Mouse (Mus musculus) olfactory bulb, adult 2 months (tissue): Measurements from ENCODE around the gene Dact3.

ENCODE experiments used
- CTCF ChIP-seq: fragments of 200-500 bp; IDR thresholded peaks from 2 replicates; pipeline ENCODE4 v1.5.1; 2012; ENCODE audit warnings: low read depth, mild to moderate bottlenecking, low read length, moderate library complexity; ENCODE audit not compliant: insufficient read depth
- POLR2A ChIP-seq: fragments of 200-500 bp; IDR thresholded peaks from 2 replicates; pipeline ENCODE4 v1.6.1; 2012; ENCODE audit warnings: mild to moderate bottlenecking, low read depth, low read length, moderate library complexity; ENCODE audit not compliant: insufficient read depth

DNA sequence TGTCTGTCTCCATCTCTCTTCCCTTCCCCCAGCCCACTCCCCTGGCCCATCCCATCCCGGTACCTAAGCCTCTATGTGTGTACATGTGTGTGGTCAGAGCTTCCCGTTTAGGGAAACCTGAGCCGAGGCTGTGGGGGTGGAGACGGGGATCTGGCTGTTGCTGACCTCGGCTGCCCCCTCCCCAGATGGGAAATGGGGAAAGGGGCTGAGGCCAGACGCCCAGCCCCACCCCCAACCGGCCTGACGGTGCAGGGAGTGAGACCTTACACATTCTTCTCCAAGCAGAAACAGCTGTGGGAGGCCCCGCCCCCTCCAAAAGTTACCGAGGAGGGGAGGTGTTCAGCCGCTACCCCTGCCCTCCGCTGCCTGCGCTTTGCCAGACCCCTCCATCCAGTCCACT, 1.5 kb downstream of the Dact3 start:
- no peak for TF ChIP-seq POLR2A
- TF ChIP-seq CTCF = no peak
